In the genomic region with DNA sequence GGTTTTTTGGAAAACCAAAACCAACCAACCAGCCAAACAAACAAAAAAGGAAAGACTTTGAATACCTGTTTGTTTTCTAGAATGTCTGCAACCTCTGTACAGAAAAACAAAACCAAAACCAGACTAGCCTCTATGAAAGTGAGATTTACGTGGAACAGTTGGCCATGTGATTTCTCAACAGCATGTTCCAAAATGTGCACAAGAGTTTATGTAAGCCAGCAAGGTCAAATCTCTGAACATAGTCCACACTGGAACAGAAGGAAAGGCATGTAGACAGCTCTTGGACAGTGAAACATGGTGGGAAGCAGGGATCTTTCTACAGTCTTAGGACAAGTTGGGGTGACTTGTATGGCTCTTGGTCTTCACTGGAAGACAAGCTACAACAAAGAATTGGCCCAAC, we compare ENCODE assay signal across 26 mouse cellular contexts. TPM values are rescaled to one million over a fixed set of nuclear protein-coding genes. Genes with fewer than 3 reads are reported as not detected.
DNase-seq lines count a peak whose midpoint lies in the region; ATAC-seq and TF ChIP-seq lines count a peak whose summit lies in the region.
"Had no signal": no experiment of that assay in that cellular context is flagged by ENCODE, and none has a peak within 500 bp of the region (broad histone marks: within the 10 kb centered on the region; RNA-seq: fewer than 3 reads in every experiment).

No protein-coding gene starts in this region.

- no peak overlapping the region for H3K4me2 ChIP-seq in liver, embryonic 11.5 days
- no peak overlapping the region for H3K4me2 ChIP-seq in lung, postnatal 0 days (replicated peaks; ENCODE audit: low read depth, low read length)
- H3K4me2 ChIP-seq: embryonic facial prominence, embryonic 12.5 days; embryonic facial prominence, embryonic 15.5 days; forebrain, embryonic 15.5 days; heart, embryonic 12.5 days; heart, embryonic 15.5 days; hindbrain, embryonic 14.5 days had no signal

- 23% methylated on average over 1 of the region's 1 CpGs for whole genome bisulfite sequencing in liver, adult 2 months
- WGBS in liver, embryonic 11.5 days = 88% methylated on average over 1 of the region's 1 CpGs
- 64% methylated on average over 1 of the region's 1 CpGs for WGBS in lung, postnatal 0 days
- WGBS in small intestine, adult 2 months = 47% methylated on average over 1 of the region's 1 CpGs

- no peaks in the 10 kb centered on the region for H3K79me2 ChIP-seq in liver, adult 2 months (ENCODE audit: control insufficient read depth, insufficient read depth, low read length)

- ATAC-seq in liver, embryonic 11.5 days (replicated peaks; ENCODE audit: low FRiP score) = no peak
- no peak for ATAC-seq in lung, postnatal 0 days
- ATAC-seq: forebrain, embryonic 15.5 days; hindbrain, postnatal 0 days; inflammation-experienced regulatory T-cells, adult 6 months had no signal

- H3K4me1 ChIP-seq in liver, adult 2 months (ENCODE audit: control insufficient read depth, insufficient read depth, low read length) = peaks cover 22% of the 10 kb centered on the region
- H3K4me1 ChIP-seq in liver, embryonic 11.5 days (replicated peaks; ENCODE audit: control insufficient read depth, insufficient read depth, low read length) = no peaks in the 10 kb centered on the region
- no peaks in the 10 kb centered on the region for H3K4me1 ChIP-seq in lung, postnatal 0 days (ENCODE audit: insufficient read depth, low read depth, low read length)
- H3K4me1 ChIP-seq in small intestine, adult 2 months (ENCODE audit: control insufficient read depth, insufficient read depth, insufficient read length, low read length) = peaks cover 9% of the 10 kb centered on the region; the same call in 1 of the 2 replicates
- H3K4me1 ChIP-seq: embryonic facial prominence, embryonic 12.5 days; embryonic facial prominence, embryonic 15.5 days; forebrain, embryonic 15.5 days; heart, embryonic 12.5 days; heart, embryonic 15.5 days had no signal

- H3K9me3 ChIP-seq in liver, embryonic 11.5 days (ENCODE audit: control insufficient read depth, low read length) = no peaks in the 10 kb centered on the region
- H3K9me3 ChIP-seq in lung, postnatal 0 days (ENCODE audit: low read length) = no peaks in the 10 kb centered on the region
- H3K9me3 ChIP-seq: embryonic facial prominence, embryonic 12.5 days; embryonic facial prominence, embryonic 15.5 days; forebrain, embryonic 15.5 days; heart, embryonic 15.5 days had no signal

- no peak for TF ChIP-seq EP300 in lung, postnatal 0 days (IDR thresholded peaks at IDR 0.05)

- no peak for TF ChIP-seq CTCF in liver, adult 2 months (IDR thresholded peaks at IDR 0.05; ENCODE audit: low read depth, low read length)
- no peak for TF ChIP-seq CTCF in lung, postnatal 0 days (IDR thresholded peaks at IDR 0.05)
- TF ChIP-seq CTCF in small intestine, adult 2 months (IDR thresholded peaks at IDR 0.05; ENCODE audit: extremely low read depth, insufficient read length, insufficient replicate concordance, low read depth, low read length) = no peak

- peak overlapping the region; percentile 100 for H3K27ac ChIP-seq in liver, adult 2 months (replicated peaks; ENCODE audit: insufficient read depth, low read depth, low read length)
- no peak overlapping the region for H3K27ac ChIP-seq in liver, embryonic 11.5 days (ENCODE audit: low read depth, low read length)
- no peak overlapping the region for H3K27ac ChIP-seq in lung, postnatal 0 days (ENCODE audit: low read length)
- H3K27ac ChIP-seq in small intestine, adult 2 months (ENCODE audit: insufficient read depth, low read depth, low read length) = peak overlapping the region; percentile 53; the same call in 1 of the 2 replicates
- H3K27ac ChIP-seq: embryonic facial prominence, embryonic 12.5 days; embryonic facial prominence, embryonic 15.5 days; forebrain, embryonic 15.5 days; heart, embryonic 15.5 days; hindbrain, embryonic 14.5 days; hindbrain, postnatal 0 days had no signal

- no peak overlapping the region for H3K4me3 ChIP-seq in liver, adult 2 months (ENCODE audit: insufficient read depth, low read depth, low read length)
- no peak overlapping the region for H3K4me3 ChIP-seq in liver, embryonic 11.5 days (ENCODE audit: low read depth, low read length)
- no peak overlapping the region for H3K4me3 ChIP-seq in lung, postnatal 0 days (ENCODE audit: low read depth, low read length)
- H3K4me3 ChIP-seq in small intestine, adult 2 months (ENCODE audit: low read depth, low read length) = no peak overlapping the region
- H3K4me3 ChIP-seq: embryonic facial prominence, embryonic 12.5 days; embryonic facial prominence, embryonic 15.5 days; forebrain, embryonic 15.5 days; heart, embryonic 12.5 days; heart, embryonic 15.5 days had no signal

- DNase-seq in adrenal gland, postnatal 10 days = peak; percentile 18
- DNase-seq in adrenal gland, postnatal 4 days (ENCODE audit: low spot score in 2 of 2) = no peak
- DNase-seq in liver, adult 2 months (ENCODE audit: extremely low read depth, low read depth, low spot score) = peak; percentile 98
- no peak for DNase-seq in liver, embryonic 11.5 days (ENCODE audit: low spot score)
- DNase-seq in lung, postnatal 25 days (ENCODE audit: low spot score) = peak; percentile 10
- no peak for DNase-seq in lung, postnatal 0 days (ENCODE audit: low spot score)
- DNase-seq in yolk sac, embryonic 10.5 days (ENCODE audit: low spot score) = no peak
- DNase-seq: adrenal gland, adult 8-10 months; adrenal gland, postnatal 36 days; cerebellum, adult 11-12 months; cerebellum, adult 8-10 months; cerebellum, postnatal 10 days; gastrocnemius, postnatal 25 days; heart, adult 18-20 months; heart, postnatal 10 days; heart, postnatal 4 days had no signal

- no peak for TF ChIP-seq POLR2A in liver, adult 2 months (IDR thresholded peaks at IDR 0.05; ENCODE audit: extremely low read depth, insufficient read depth, low read length)
- no peak for TF ChIP-seq POLR2A in small intestine, adult 2 months (IDR thresholded peaks at IDR 0.05; ENCODE audit: low read depth, low read length)

- H3K27me3 ChIP-seq in liver, adult 2 months (ENCODE audit: control insufficient read depth, insufficient read depth, low read length) = no peaks in the 10 kb centered on the region
- no peaks in the 10 kb centered on the region; the same call in 1 of the 2 replicates for H3K27me3 ChIP-seq in liver, embryonic 11.5 days (replicated peaks; ENCODE audit: control insufficient read depth, insufficient read depth, low read length)
- no peaks in the 10 kb centered on the region for H3K27me3 ChIP-seq in lung, postnatal 0 days (replicated peaks; ENCODE audit: insufficient read depth, low read length)
- no peaks in the 10 kb centered on the region for H3K27me3 ChIP-seq in small intestine, adult 2 months (ENCODE audit: control insufficient read depth, insufficient read depth, low read length)
- H3K27me3 ChIP-seq: embryonic facial prominence, embryonic 12.5 days; embryonic facial prominence, embryonic 15.5 days; forebrain, embryonic 15.5 days; heart, embryonic 12.5 days; heart, embryonic 15.5 days had no signal

- peaks cover 25% of the 10 kb centered on the region for H3K36me3 ChIP-seq in liver, adult 2 months (ENCODE audit: control insufficient read depth, insufficient read depth, low read length)
- no peaks in the 10 kb centered on the region for H3K36me3 ChIP-seq in liver, embryonic 11.5 days (ENCODE audit: control insufficient read depth, insufficient read depth, low read length)
- no peaks in the 10 kb centered on the region for H3K36me3 ChIP-seq in lung, postnatal 0 days (ENCODE audit: insufficient read depth, low read length)
- H3K36me3 ChIP-seq in small intestine, adult 2 months (ENCODE audit: control insufficient read depth, insufficient read depth, low read length) = no peaks in the 10 kb centered on the region
- H3K36me3 ChIP-seq: embryonic facial prominence, embryonic 12.5 days; embryonic facial prominence, embryonic 15.5 days; forebrain, embryonic 15.5 days; heart, embryonic 15.5 days had no signal

- H3K9ac ChIP-seq in liver, adult 2 months (ENCODE audit: low read depth, low read length) = 0 out of 2 replicates have a peak overlapping the region, but pooled peaks have one; percentile 28
- no peak overlapping the region for H3K9ac ChIP-seq in liver, embryonic 11.5 days (ENCODE audit: low read depth, low read length)
- no peak overlapping the region for H3K9ac ChIP-seq in lung, postnatal 0 days (replicated peaks; ENCODE audit: low read depth)
- H3K9ac ChIP-seq: embryonic facial prominence, embryonic 12.5 days; embryonic facial prominence, embryonic 15.5 days; forebrain, embryonic 15.5 days; heart, embryonic 12.5 days; heart, embryonic 15.5 days; hindbrain, embryonic 14.5 days had no signal

RNA-seq across cellular contexts. Expression of gene Serping1, which starts 13.4 kb away (rescaled TPM):
- total RNA-seq in adrenal gland, postnatal 10 days (2021) = 100 to 1,000 TPM in 1 of 2 experiments, 10 to 100 TPM in 1; 79.2 to 110 TPM
- 10 to 100 TPM; 64.5 to 76.4 TPM for total RNA-seq in adrenal gland, postnatal 4 days (2021)
- total RNA-seq in liver, adult 2 months (2014; rRNA removed) = 298 and 437 TPM in 2 replicates
- polyA plus RNA-seq in liver, adult 2 months (2012; rRNA removed) = 979 and 1,033 TPM in 2 replicates
- 38.4 and 43.2 TPM in 2 replicates for polyA plus RNA-seq in liver, embryonic 11.5 days (2014; fragmentation: Nextera tagmentation; extraction: Ambion mirVana)
- 269 and 283 TPM in 2 replicates for polyA plus RNA-seq in lung, postnatal 0 days (2015; fragmentation: Nextera tagmentation; extraction: Ambion mirVana)
- polyA plus RNA-seq in small intestine, adult 2 months (2012; rRNA removed) = 66.5 and 97.6 TPM in 2 replicates
- total RNA-seq: MEL had no signal

RNA-seq across cellular contexts. Expression of gene Gm19426, which starts 18.4 kb away (rescaled TPM):
- 1 to 10 TPM; 3.1 to 7.9 TPM for total RNA-seq in adrenal gland, postnatal 10 days (2021)
- 1 to 10 TPM; 8.3 to 9.1 TPM for total RNA-seq in adrenal gland, postnatal 4 days (2021)
- 1.7 and 3.1 TPM in 2 replicates for total RNA-seq in liver, adult 2 months (2014; rRNA removed)
- polyA plus RNA-seq in liver, adult 2 months (2012; rRNA removed) = 1.9 and 3.0 TPM in 2 replicates
- polyA plus RNA-seq in liver, embryonic 11.5 days (2014; fragmentation: Nextera tagmentation; extraction: Ambion mirVana) = 2.9 and 3.3 TPM in 2 replicates
- polyA plus RNA-seq in lung, postnatal 0 days (2015; fragmentation: Nextera tagmentation; extraction: Ambion mirVana) = 5.6 and 6.5 TPM in 2 replicates
- 0.18 and 0.25 TPM in 2 replicates for polyA plus RNA-seq in small intestine, adult 2 months (2012; rRNA removed)
- total RNA-seq: MEL had no signal
- polyA plus RNA-seq: inflammation-experienced regulatory T-cells, adult 6 months had no signal

RNA-seq across cellular contexts. Expression of gene Ypel4, which starts 28.0 kb away (rescaled TPM):
- total RNA-seq in adrenal gland, postnatal 10 days (2021) = 1 to 10 TPM; 4.2 to 7.9 TPM
- 10 to 100 TPM; 12.0 to 18.2 TPM for total RNA-seq in adrenal gland, postnatal 4 days (2021)
- not detected in 2 replicates for total RNA-seq in liver, adult 2 months (2014; rRNA removed)
- polyA plus RNA-seq in liver, adult 2 months (2012; rRNA removed) = 0.05 TPM in 2 replicates
- 11.4 and 14.2 TPM in 2 replicates for polyA plus RNA-seq in liver, embryonic 11.5 days (2014; fragmentation: Nextera tagmentation; extraction: Ambion mirVana)
- polyA plus RNA-seq in lung, postnatal 0 days (2015; fragmentation: Nextera tagmentation; extraction: Ambion mirVana) = 2.6 and 3.4 TPM in 2 replicates
- 0.57 and 2.4 TPM in 2 replicates for polyA plus RNA-seq in small intestine, adult 2 months (2012; rRNA removed)
- total RNA-seq: MEL had no signal

RNA-seq across cellular contexts. Expression of gene Clp1, which starts 34.7 kb away (rescaled TPM):
- total RNA-seq in adrenal gland, postnatal 10 days (2021) = 10 to 100 TPM; 15.5 to 15.9 TPM
- total RNA-seq in adrenal gland, postnatal 4 days (2021) = 10 to 100 TPM; 13.0 to 15.2 TPM
- total RNA-seq in liver, adult 2 months (2014; rRNA removed) = 7.9 and 10.9 TPM in 2 replicates
- 8.6 and 12.6 TPM in 2 replicates for polyA plus RNA-seq in liver, adult 2 months (2012; rRNA removed)
- polyA plus RNA-seq in liver, embryonic 11.5 days (2014; fragmentation: Nextera tagmentation; extraction: Ambion mirVana) = 59.3 and 63.4 TPM in 2 replicates
- polyA plus RNA-seq in lung, postnatal 0 days (2015; fragmentation: Nextera tagmentation; extraction: Ambion mirVana) = 19.3 and 19.5 TPM in 2 replicates
- 4.3 and 11.4 TPM in 2 replicates for polyA plus RNA-seq in small intestine, adult 2 months (2012; rRNA removed)

RNA-seq across cellular contexts. Expression of gene Ube2l6, which starts 36.8 kb away (rescaled TPM):
- total RNA-seq in adrenal gland, postnatal 10 days (2021) = 10 to 100 TPM; 29.5 to 31.3 TPM
- total RNA-seq in adrenal gland, postnatal 4 days (2021) = 10 to 100 TPM; 31.1 to 35.4 TPM
- 42.4 and 44.3 TPM in 2 replicates for total RNA-seq in liver, adult 2 months (2014; rRNA removed)
- 99.8 and 106 TPM in 2 replicates for polyA plus RNA-seq in liver, adult 2 months (2012; rRNA removed)
- polyA plus RNA-seq in liver, embryonic 11.5 days (2014; fragmentation: Nextera tagmentation; extraction: Ambion mirVana) = 112 and 114 TPM in 2 replicates
- 83.7 and 85.6 TPM in 2 replicates for polyA plus RNA-seq in lung, postnatal 0 days (2015; fragmentation: Nextera tagmentation; extraction: Ambion mirVana)
- polyA plus RNA-seq in small intestine, adult 2 months (2012; rRNA removed) = 28.6 and 85.7 TPM in 2 replicates

Comparison
In these comparisons a context has a peak if more than half of its experiments do, and no peak if none do; other contexts are left out.
1. DNase-seq: peak in adrenal gland, postnatal 10 days (single experiment), liver, adult 2 months (single experiment) and lung, postnatal 25 days (single experiment); none in adrenal gland, postnatal 4 days (0 of 2), liver, embryonic 11.5 days (single experiment), lung, postnatal 0 days (single experiment) and yolk sac, embryonic 10.5 days (single experiment).
2. H3K27ac ChIP-seq: peak in liver, adult 2 months (single experiment) and small intestine, adult 2 months (single experiment); none in liver, embryonic 11.5 days (single experiment) and lung, postnatal 0 days (single experiment).